ENCODE assay signal across 9 mouse cellular contexts in the genomic region with DNA sequence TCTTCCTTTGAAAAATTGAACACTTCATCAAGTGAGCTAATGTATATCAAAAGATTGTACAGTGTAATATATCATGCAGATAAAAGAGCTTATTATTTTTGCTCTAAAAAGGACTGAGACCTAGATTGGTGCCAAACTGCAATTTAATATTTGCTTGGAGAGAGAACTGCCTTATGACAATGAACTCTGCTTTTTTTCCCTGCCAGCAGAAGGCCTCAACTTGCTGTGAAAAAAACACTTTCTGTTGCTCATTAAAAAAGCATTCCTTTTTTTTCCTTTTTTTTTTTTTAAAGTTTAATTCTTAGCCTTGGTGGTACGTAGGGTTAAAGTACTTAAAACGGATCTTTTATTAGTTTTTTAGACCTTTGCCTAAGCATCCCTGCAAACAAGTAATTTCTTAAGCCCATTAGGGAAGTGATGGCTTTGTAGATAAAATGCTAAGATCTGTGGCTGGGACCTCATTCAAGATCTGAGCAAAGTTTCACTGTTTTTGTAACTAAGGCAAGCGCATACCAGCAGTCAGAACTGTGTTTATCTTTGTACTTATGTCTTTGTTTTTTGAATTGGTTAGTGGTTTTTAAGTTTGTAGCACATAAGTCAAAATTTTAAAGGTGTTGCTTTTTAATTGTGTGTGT. TPM values are rescaled to one million over a fixed set of nuclear protein-coding genes. Genes with fewer than 3 reads are reported as not detected.
DNase-seq lines count a peak whose midpoint lies in the region; ATAC-seq and TF ChIP-seq lines count a peak whose summit lies in the region.
"Had no signal": no experiment of that assay in that cellular context is flagged by ENCODE, and none has a peak within 500 bp of the region (broad histone marks: within the 10 kb centered on the region; RNA-seq: fewer than 3 reads in every experiment).

No protein-coding gene starts in this region.

- H3K4me3 ChIP-seq in gastrocnemius, adult 2 months: peak overlapping the region; percentile 77
- peak overlapping the region; percentile 76 for H3K4me3 ChIP-seq in forebrain, embryonic 12.5 days (replicated peaks)
- peak overlapping the region; percentile 92 for H3K4me3 ChIP-seq in liver, embryonic 13.5 days (replicated peaks)

- no peaks in the 10 kb centered on the region for H3K36me3 ChIP-seq in forebrain, embryonic 12.5 days (replicated peaks)
- H3K36me3 ChIP-seq in liver, embryonic 13.5 days: no peaks in the 10 kb centered on the region

- no peaks in the 10 kb centered on the region for H3K9me3 ChIP-seq in forebrain, embryonic 12.5 days
- no peaks in the 10 kb centered on the region for H3K9me3 ChIP-seq in liver, embryonic 13.5 days (replicated peaks)

- peak overlapping the region; percentile 65 for H3K4me2 ChIP-seq in forebrain, embryonic 12.5 days
- H3K4me2 ChIP-seq in liver, embryonic 13.5 days: peak overlapping the region; percentile 77

- intact Hi-C loops in gastrocnemius, adult 2 months (cut with DNase I): no loop called here

- peak overlapping the region; percentile 12; the same call in 1 of the 2 replicates for H3K9ac ChIP-seq in forebrain, embryonic 12.5 days
- peak overlapping the region; percentile 94 for H3K9ac ChIP-seq in liver, embryonic 13.5 days

- TF ChIP-seq CTCF in gastrocnemius, adult 2 months (IDR thresholded peaks at IDR 0.05): no peak

- peak overlapping the region; percentile 97 for H3K27ac ChIP-seq in gastrocnemius, adult 2 months
- no peak overlapping the region for H3K27ac ChIP-seq in forebrain, embryonic 12.5 days
- peak overlapping the region; percentile 85 for H3K27ac ChIP-seq in liver, embryonic 13.5 days

- peaks cover 23% of the 10 kb centered on the region for H3K4me1 ChIP-seq in forebrain, embryonic 12.5 days
- H3K4me1 ChIP-seq in liver, embryonic 13.5 days (replicated peaks): peaks cover 56% of the 10 kb centered on the region

- DNase-seq in gastrocnemius, adult 2 months: no peak
- no peak for DNase-seq in gastrocnemius, postnatal 10 days
- peak; percentile 19 for DNase-seq in 3T3-L1 (ENCODE audit: low read depth, low spot score)
- no peak for DNase-seq in liver, embryonic 13.5 days
- DNase-seq in frontal cortex, postnatal 14 days (ENCODE audit: low spot score in 2 of 2): no peak
- no peak for DNase-seq in adrenal gland, adult (ENCODE audit: inconsistent age in 2 of 2, low spot score in 1 of 2)
- no peak for DNase-seq in layer of hippocampus, postnatal 36 days
- DNase-seq: cerebellum, adult 9-11 months had no signal

- ATAC-seq in forebrain, embryonic 12.5 days (ENCODE audit: low FRiP score): no peak
- ATAC-seq in liver, embryonic 13.5 days (ENCODE audit: low read depth): no peak

- H3K27me3 ChIP-seq in forebrain, embryonic 12.5 days: peaks cover 13% of the 10 kb centered on the region; the same call in 1 of the 2 replicates
- no peaks in the 10 kb centered on the region for H3K27me3 ChIP-seq in liver, embryonic 13.5 days

- 63% methylated on average over 3 of the region's 3 CpGs for WGBS in forebrain, embryonic 12.5 days
- 38% methylated on average over 3 of the region's 3 CpGs for WGBS in liver, embryonic 13.5 days (ENCODE audit: insufficient replicate concordance)

RNA-seq across cellular contexts. Expression of a gene that starts 1.7 kb away (rescaled TPM):
- total RNA-seq in gastrocnemius, adult 2 months (2021): 10 to 100 TPM; 46.3 to 52.4 TPM
- 10 to 100 TPM; 39.0 to 39.8 TPM for total RNA-seq in gastrocnemius, postnatal 10 days (2021)
- 44.6 and 52.7 TPM in 2 replicates for polyA plus RNA-seq in forebrain, embryonic 12.5 days (2016; fragmentation: Nextera tagmentation; extraction: Ambion mirVana)
- polyA plus RNA-seq in liver, embryonic 13.5 days (2015; fragmentation: Nextera tagmentation; extraction: Ambion mirVana): 12.8 and 13.3 TPM in 2 replicates
- 10 to 100 TPM; 86.8 to 97.9 TPM for total RNA-seq in layer of hippocampus, postnatal 36 days (2021)
